Mouse (Mus musculus): ENCODE measurements around the gene Srek1. TPM values are rescaled to one million over a fixed set of nuclear protein-coding genes. Genes with fewer than 3 reads are reported as not detected.

Gene Srek1
- polyA plus RNA-seq (2015; fragmentation: Nextera tagmentation; extraction: Ambion mirVana): 61.2 and 64.8 TPM in 2 replicates

- peak within 1 kb of the TSS; percentile 79 for H3K4me3 ChIP-seq (replicated peaks)
- peaks cover 31% of the 10 kb centered on the region for H3K4me1 ChIP-seq
- WGBS: under 1% methylated on average over 81 of the region's 81 CpGs
- no peaks in the 10 kb centered on the region for H3K9me3 ChIP-seq (replicated peaks)
- no peaks in the 10 kb centered on the region for H3K36me3 ChIP-seq
- H3K9ac ChIP-seq (replicated peaks): peak within 1 kb of the TSS; percentile 83
- H3K27me3 ChIP-seq (replicated peaks): no peaks in the 10 kb centered on the region
- H3K27ac ChIP-seq (replicated peaks): peak within 1 kb of the TSS; percentile 100
- peak; percentile 95 for ATAC-seq (ENCODE audit: low FRiP score)
- H3K4me2 ChIP-seq: peak within 1 kb of the TSS; percentile 68
Observed at GRCm38 (mm10) chr13:103774119-103774757, at the start of gene Srek1. Srek1 (minus strand) TSS chr13:103774608.

- peaks cover 14% of the 10 kb centered on the region for H3K36me3 ChIP-seq
- WGBS: 92% methylated on average over 1 of the region's 1 CpGs
- no peaks in the 10 kb centered on the region for H3K9me3 ChIP-seq (replicated peaks)
- no peak for ATAC-seq (ENCODE audit: low FRiP score)
- no peak overlapping the region for H3K4me2 ChIP-seq
- H3K4me1 ChIP-seq: no peaks in the 10 kb centered on the region
- H3K4me3 ChIP-seq (replicated peaks): no peak overlapping the region
- no peak overlapping the region for H3K9ac ChIP-seq (replicated peaks)
- no peak overlapping the region for H3K27ac ChIP-seq (replicated peaks)
- no peaks in the 10 kb centered on the region for H3K27me3 ChIP-seq (replicated peaks)
Observed at GRCm38 (mm10) chr13:103822270-103822669, 47.9 kb upstream of the Srek1 start.

GRCm38 (mm10) chr13:103819377-103819776 lies 45.0 kb upstream of the Srek1 start:
- ATAC-seq (ENCODE audit: low FRiP score): no peak
- WGBS: 87% methylated on average over 5 of the region's 5 CpGs
- no peak overlapping the region for H3K9ac ChIP-seq (replicated peaks)
- no peak overlapping the region for H3K4me2 ChIP-seq
- H3K4me3 ChIP-seq (replicated peaks): no peak overlapping the region
- H3K9me3 ChIP-seq (replicated peaks): no peaks in the 10 kb centered on the region
- H3K36me3 ChIP-seq: peaks cover 13% of the 10 kb centered on the region
- no peak overlapping the region for H3K27ac ChIP-seq (replicated peaks)
- no peaks in the 10 kb centered on the region for H3K4me1 ChIP-seq
- H3K27me3 ChIP-seq (replicated peaks): no peaks in the 10 kb centered on the region

DNA sequence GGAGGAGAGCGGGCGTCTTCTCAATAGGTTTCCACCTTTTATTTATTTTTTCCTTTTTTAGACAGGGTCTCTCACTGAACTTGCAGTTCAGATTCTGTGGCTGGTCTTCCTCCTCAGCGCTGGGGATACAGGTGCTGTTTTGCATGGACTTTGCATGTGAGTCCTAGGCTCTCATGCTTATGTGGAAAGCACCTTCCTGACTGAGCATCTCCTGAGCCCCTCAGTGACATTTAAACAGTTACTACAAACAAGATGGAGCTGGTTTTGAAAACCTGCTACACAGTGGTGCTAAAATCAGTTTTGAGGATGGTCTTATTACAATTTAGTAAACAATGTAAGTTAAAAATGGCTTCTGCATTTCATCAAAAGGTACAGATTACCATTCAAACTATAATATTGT lies 43.5 kb upstream of the Srek1 start:
- Histone ChIP-seq H3K27ac (replicated peaks) (no peak overlapping the region), H3K36me3 (peaks cover 11% of the 10 kb centered on the region), H3K27me3 (replicated peaks) (no peaks in the 10 kb centered on the region), H3K9ac (replicated peaks) (no peak overlapping the region), H3K4me1 (no peaks in the 10 kb centered on the region), H3K4me2 (no peak overlapping the region), H3K9me3 (replicated peaks) (no peaks in the 10 kb centered on the region), H3K4me3 (replicated peaks) (no peak overlapping the region)
- no peak for ATAC-seq (ENCODE audit: low FRiP score)
- WGBS: 95% methylated on average over 3 of the region's 3 CpGs

DNA sequence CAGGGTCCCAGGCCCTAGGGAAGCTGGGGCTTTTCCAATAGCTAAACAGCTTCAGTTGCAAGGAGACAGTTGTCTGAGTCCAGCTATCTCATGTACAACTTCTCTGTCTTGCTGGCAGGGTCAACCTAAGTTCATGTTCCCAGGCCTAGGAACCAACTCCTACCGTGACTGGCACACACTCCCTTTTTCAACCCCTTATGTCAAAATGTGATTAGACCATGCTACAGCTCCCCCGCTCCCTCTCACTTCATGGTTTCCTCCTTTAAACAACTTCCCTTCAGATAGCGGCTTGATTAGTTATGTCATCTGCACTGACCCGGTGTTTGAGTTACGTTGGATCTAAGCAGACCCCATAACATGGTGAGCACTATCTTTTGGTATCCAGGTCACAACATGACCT lies 33.1 kb upstream of the Srek1 start:
- no peaks in the 10 kb centered on the region for H3K27me3 ChIP-seq (replicated peaks)
- H3K9me3 ChIP-seq (replicated peaks): no peaks in the 10 kb centered on the region
- no peak for ATAC-seq (ENCODE audit: low FRiP score)
- whole genome bisulfite sequencing: 78% methylated on average over 5 of the region's 5 CpGs
- no peak overlapping the region for H3K27ac ChIP-seq (replicated peaks)
- no peak overlapping the region for H3K4me2 ChIP-seq
- H3K36me3 ChIP-seq: no peaks in the 10 kb centered on the region; the same call in 1 of the 2 replicates
- no peak overlapping the region for H3K4me3 ChIP-seq (replicated peaks)
- H3K9ac ChIP-seq (replicated peaks): no peak overlapping the region
- peaks cover 6% of the 10 kb centered on the region for H3K4me1 ChIP-seq

- H3K36me3 ChIP-seq: no peaks in the 10 kb centered on the region
- H3K27me3 ChIP-seq (replicated peaks): no peaks in the 10 kb centered on the region
- no peak overlapping the region; the same call in 1 of the 2 replicates for H3K27ac ChIP-seq (replicated peaks)
- H3K4me2 ChIP-seq: no peak overlapping the region
- ATAC-seq (ENCODE audit: low FRiP score): peak; percentile 85
- no peak overlapping the region for H3K4me3 ChIP-seq (replicated peaks)
- no peak overlapping the region for H3K9ac ChIP-seq (replicated peaks)
- peaks cover 6% of the 10 kb centered on the region for H3K4me1 ChIP-seq
- no peaks in the 10 kb centered on the region for H3K9me3 ChIP-seq (replicated peaks)
- WGBS: 19% methylated on average over 6 of the region's 6 CpGs
Observed at GRCm38 (mm10) chr13:103806210-103806851, 31.9 kb upstream of the Srek1 start.

DNA sequence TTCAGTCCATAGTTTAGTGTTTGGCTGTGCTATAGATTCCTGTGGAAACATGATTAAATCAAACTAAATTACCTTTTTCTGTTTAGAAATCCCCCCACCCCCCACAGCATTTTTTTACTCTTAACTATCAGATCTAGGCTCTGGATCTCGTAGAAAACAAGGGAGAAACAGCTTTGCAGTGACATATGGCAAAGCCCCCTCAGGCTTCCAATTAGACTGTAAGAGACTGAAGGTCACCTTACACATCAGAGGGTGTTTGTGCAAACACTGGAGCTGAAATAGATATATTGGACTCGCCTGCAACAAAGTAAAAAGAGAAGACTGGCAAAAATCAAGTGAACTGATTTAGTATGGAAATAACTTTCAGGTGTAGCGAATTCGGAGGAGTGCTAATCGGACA lies 29.3 kb upstream of the Srek1 start:
- Histone ChIP-seq H3K27me3 (replicated peaks) (no peaks in the 10 kb centered on the region), H3K4me3 (replicated peaks) (no peak overlapping the region), H3K4me1 (peaks cover 6% of the 10 kb centered on the region), H3K4me2 (no peak overlapping the region), H3K9me3 (replicated peaks) (no peaks in the 10 kb centered on the region), H3K27ac (replicated peaks) (no peak overlapping the region), H3K36me3 (no peaks in the 10 kb centered on the region), H3K9ac (replicated peaks) (no peak overlapping the region)
- 69% methylated on average over 5 of the region's 5 CpGs for WGBS
- no peak for ATAC-seq (ENCODE audit: low FRiP score)

GRCm38 (mm10) chr13:103801021-103801420 lies 26.6 kb upstream of the Srek1 start:
- H3K4me2 ChIP-seq: no peak overlapping the region
- H3K36me3 ChIP-seq: no peaks in the 10 kb centered on the region
- H3K9me3 ChIP-seq (replicated peaks): no peaks in the 10 kb centered on the region
- no peaks in the 10 kb centered on the region for H3K27me3 ChIP-seq (replicated peaks)
- WGBS: 97% methylated on average over 1 of the region's 1 CpGs
- no peak overlapping the region for H3K4me3 ChIP-seq (replicated peaks)
- no peak for ATAC-seq (ENCODE audit: low FRiP score)
- H3K9ac ChIP-seq (replicated peaks): no peak overlapping the region
- no peaks in the 10 kb centered on the region for H3K4me1 ChIP-seq
- no peak overlapping the region for H3K27ac ChIP-seq (replicated peaks)

DNA sequence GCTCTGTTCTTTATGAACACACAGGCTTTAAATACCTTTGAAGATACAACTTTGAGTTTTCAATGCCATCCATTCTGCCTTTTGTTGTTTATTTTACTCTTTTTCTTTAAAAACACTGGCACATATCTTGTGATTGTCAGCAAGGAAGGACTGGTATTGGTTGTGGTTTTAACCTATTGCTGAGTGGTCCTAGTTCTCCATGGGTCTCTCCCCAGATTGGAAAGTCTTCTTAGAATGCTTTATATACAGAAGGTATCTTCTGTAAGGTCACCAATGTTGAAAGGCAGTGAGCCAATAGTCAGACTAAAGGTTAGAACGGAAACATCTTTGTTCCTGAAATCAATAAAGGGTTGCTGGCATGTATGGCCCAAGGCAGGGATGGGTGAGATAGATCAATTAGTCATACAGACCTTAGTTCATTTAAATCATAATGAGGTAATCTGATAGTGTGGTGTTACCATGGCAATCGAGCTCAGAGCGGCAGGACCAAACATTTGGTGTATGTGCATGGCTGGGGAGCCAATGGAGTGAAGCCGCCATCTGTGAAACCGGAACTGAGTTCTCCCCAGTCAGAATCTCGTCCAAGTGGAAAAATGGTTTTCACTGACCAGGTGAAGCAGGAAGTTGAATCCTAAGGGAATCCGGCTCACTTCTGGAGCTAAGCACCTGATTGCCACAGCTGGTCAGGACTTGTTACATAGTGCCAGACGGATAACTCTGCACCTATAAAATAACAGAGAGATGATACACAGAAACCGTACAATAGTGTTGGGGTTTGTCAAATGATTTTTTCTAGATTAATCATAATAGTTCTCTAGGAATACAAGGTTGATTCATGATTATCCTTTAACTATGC lies 20.5 kb upstream of the Srek1 start:
- no peak overlapping the region for H3K9ac ChIP-seq (replicated peaks)
- no peak overlapping the region for H3K4me3 ChIP-seq (replicated peaks)
- ATAC-seq (ENCODE audit: low FRiP score): peak; percentile 28; the same call in 1 of the 2 replicates
- H3K27ac ChIP-seq (replicated peaks): no peak overlapping the region
- no peaks in the 10 kb centered on the region for H3K4me1 ChIP-seq
- H3K9me3 ChIP-seq (replicated peaks): no peaks in the 10 kb centered on the region
- WGBS: 44% methylated on average over 9 of the region's 9 CpGs
- no peak overlapping the region for H3K4me2 ChIP-seq
- H3K36me3 ChIP-seq: no peaks in the 10 kb centered on the region
- no peaks in the 10 kb centered on the region for H3K27me3 ChIP-seq (replicated peaks)

DNA sequence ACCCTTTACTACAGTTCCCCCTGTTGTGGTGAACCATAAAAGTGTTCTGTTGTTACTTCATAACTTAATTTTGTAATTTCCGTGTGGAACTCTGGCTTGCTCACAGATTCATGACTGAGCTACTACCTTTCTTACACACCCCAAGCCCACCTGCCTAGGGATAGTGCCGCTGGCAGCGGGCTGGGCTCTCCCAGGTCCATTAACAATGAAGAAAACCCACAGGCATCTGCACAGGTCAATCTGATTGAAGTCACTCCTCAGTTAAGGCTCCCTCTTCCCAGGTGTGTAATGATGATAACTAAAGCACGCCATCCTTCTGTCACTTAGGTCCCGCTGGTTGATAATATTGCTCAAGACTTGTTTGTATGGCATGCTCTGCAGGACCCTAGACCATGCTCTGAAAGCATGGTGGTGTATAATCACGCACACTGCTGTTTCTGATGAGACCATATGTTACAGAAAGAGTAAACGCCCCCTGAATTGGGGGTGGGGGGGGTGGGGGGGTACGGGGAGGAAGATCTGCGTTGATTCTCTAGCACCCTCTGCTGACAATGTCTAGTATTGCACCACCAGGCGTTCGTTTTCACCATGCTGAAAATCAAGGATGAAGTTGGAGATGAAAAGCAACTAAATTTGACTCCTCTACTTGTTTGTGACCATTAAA lies 5.6 kb upstream of the Srek1 start:
- 36% methylated on average over 11 of the region's 11 CpGs for WGBS

DNA sequence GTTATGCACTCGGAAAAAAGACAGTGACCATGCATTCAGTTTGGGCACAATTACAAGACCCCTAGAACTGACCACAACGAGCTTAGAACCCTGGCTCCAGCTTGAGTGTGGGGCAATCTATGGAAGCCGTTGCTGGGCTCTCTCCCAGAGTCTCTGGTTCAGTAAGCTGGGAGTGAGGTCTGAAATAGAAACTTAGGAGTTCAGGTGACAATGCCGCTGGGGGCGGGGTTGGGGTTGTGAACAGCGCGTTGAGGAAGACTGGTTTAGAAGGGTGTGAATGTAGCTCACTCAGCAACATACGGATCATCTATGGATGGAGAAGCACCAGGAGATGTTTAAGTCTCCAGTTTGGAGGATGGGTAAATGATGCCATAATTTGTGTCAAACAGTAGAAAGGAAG lies 2.7 kb upstream of the Srek1 start:
- no peaks in the 10 kb centered on the region for H3K36me3 ChIP-seq
- no peak overlapping the region for H3K4me3 ChIP-seq (replicated peaks)

More for the DNA sequence above, 5.6 kb upstream of the Srek1 start:
- H3K4me1 ChIP-seq: peaks cover 4% of the 10 kb centered on the region
- no peak overlapping the region for H3K9ac ChIP-seq (replicated peaks)
- H3K4me2 ChIP-seq: no peak overlapping the region
- no peaks in the 10 kb centered on the region for H3K27me3 ChIP-seq (replicated peaks)
- H3K36me3 ChIP-seq: no peaks in the 10 kb centered on the region
- no peaks in the 10 kb centered on the region for H3K9me3 ChIP-seq (replicated peaks)
- H3K27ac ChIP-seq (replicated peaks): no peak overlapping the region
- peak; percentile 39; the same call in 1 of the 2 replicates for ATAC-seq (ENCODE audit: low FRiP score)
- H3K4me3 ChIP-seq (replicated peaks): no peak overlapping the region

More for the DNA sequence above, 2.7 kb upstream of the Srek1 start:
- H3K4me2 ChIP-seq: no peak overlapping the region
- H3K27ac ChIP-seq (replicated peaks): no peak overlapping the region
- no peaks in the 10 kb centered on the region for H3K9me3 ChIP-seq (replicated peaks)
- peaks cover 18% of the 10 kb centered on the region for H3K4me1 ChIP-seq
- 73% methylated on average over 8 of the region's 8 CpGs for WGBS
- H3K27me3 ChIP-seq (replicated peaks): no peaks in the 10 kb centered on the region
- no peak overlapping the region for H3K9ac ChIP-seq (replicated peaks)
- ATAC-seq (ENCODE audit: low FRiP score): no peak
